Mouse (Mus musculus) layer of hippocampus, adult 8-10 months (tissue): ENCODE data around the gene Rad23a. TPM values are rescaled to one million over a fixed set of nuclear protein-coding genes. Genes with fewer than 3 reads are reported as not detected.

Experiments used
- DNase-seq, 2 experiments: peaks; one replicate each; pipeline ENCODE4 v3.0.0; 2022; ENCODE audit warnings: low spot score in 2 of 2
- total RNA-seq, 4 experiments: library from RNA; stranded (reverse); gene quantifications; 2 replicates each; pipeline ENCODE4 v1.2.4; 2022

Rad23a gene
- total RNA-seq, 4 experiments from 2014 or later, result 66.4 to 76.2 (median 70.5) TPM

- DNase-seq, result peak in 1 of 2 experiments; percentile 35
Observed at GRCm38 (mm10) chr8:84814240-84814554, 26.3 kb downstream of the Rad23a start.

DNA sequence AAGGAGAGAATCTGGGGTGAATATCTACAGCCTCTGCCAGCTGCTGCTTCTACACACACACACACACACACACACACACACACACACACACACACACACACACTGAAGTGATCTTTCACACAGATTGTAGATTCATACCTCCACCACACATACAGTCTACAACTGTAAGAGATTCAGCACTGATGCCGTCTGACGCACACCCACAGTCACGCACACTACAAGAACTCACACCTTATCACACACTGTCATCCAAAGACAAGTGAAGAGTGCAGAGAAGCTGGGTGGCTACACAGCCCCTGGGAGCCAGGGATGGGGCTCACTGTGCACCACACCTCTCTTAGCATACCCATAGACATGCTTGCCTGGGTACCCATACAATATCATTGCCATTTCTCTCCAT is 26.6 kb downstream of the Rad23a start:
- DNase-seq, result no peak

DNA sequence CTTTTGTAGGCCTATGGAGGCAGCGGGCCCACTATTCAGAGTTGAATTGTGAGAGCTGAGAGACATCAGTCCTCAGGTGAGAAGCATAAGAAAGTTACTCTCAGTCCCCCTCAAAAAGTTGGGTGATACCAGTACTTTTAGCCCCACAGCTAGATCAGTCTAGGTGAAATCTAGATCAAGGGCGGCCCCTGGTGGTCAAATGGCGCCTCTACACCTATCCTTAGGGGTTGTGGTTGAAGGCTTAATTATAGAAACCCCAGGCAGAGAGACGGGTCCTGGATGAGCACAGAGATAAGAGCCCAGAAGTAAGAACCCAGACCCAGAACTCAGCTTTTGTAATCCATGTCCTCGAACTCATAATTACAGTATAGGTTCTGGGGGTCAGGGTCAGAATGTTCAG is 27.4 kb downstream of the Rad23a start:
- DNase-seq, result peak in 1 of 2 experiments; percentile 88

- DNase-seq, result no peak
Observed at GRCm38 (mm10) chr8:84811303-84811702, 29.2 kb downstream of the Rad23a start.

GRCm38 (mm10) chr8:84810896-84811295 is 29.6 kb downstream of the Rad23a start:
- peak; percentile 92 to 98 for DNase-seq

- DNase-seq, result no peak
Observed at GRCm38 (mm10) chr8:84809941-84810280, 30.6 kb downstream of the Rad23a start.

DNA sequence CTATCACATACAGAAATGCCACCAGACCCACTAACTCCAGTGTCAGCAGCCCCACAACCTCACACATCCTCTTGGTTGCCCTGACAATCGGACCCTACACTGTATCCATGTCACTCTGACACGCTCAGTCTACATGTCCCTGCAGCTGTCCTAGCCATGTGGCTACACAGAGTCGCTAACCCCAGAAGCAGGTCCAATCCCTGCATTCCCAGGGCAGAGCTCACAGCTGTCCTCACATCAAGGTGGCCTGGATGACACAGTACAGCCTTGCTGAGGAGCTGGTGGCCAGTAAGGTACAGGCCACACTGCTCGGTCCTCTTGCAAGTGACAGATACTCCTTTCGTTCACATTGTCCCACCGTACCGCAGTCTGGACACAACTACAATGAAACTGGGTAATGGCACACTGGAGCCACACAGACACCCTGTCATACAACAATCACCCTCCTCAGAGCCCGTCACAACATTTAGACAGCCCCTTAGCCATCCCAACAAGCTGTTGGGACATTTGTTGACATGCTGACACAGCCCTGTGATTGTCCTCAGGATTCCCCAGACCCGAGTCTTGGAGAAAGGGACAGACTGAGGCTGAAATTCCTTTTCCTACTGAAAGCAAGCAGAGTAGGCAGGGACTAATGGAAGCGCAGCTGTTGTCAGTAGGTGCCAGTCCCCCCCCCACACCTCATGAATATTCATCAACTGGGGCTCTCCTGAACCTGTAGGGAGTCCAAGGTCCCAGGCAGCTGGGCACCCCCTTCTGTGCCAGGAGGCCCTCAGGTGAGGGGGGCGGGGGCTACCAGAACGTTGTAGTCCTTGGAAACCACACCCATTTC is 31.1 kb downstream of the Rad23a start:
- no peak for DNase-seq

- DNase-seq, result no peak
Observed at GRCm38 (mm10) chr8:84806031-84806430, 34.4 kb downstream of the Rad23a start.

GRCm38 (mm10) chr8:84799999-84800831 is 40.2 kb downstream of the Rad23a start, which contains the start of gene Nfix:
Nfix (minus strand) TSS chr8:84800344.
- DNase-seq, result peak in 1 of 2 experiments; percentile 55

- no peak for DNase-seq
Observed at GRCm38 (mm10) chr8:84799136-84799931, 41.1 kb downstream of the Rad23a start.

GRCm38 (mm10) chr8:84798446-84799135 is 41.9 kb downstream of the Rad23a start:
- DNase-seq, result peak in 1 of 2 experiments; percentile 42

GRCm38 (mm10) chr8:84797971-84798370 is 42.5 kb downstream of the Rad23a start:
- DNase-seq, result peak in 1 of 2 experiments; percentile 24

GRCm38 (mm10) chr8:84797256-84797797 is 43.1 kb downstream of the Rad23a start:
- DNase-seq, result no peak

- DNase-seq, result peak in 1 of 2 experiments; percentile 64
Observed at GRCm38 (mm10) chr8:84794486-84794885, 46.0 kb downstream of the Rad23a start.

DNA sequence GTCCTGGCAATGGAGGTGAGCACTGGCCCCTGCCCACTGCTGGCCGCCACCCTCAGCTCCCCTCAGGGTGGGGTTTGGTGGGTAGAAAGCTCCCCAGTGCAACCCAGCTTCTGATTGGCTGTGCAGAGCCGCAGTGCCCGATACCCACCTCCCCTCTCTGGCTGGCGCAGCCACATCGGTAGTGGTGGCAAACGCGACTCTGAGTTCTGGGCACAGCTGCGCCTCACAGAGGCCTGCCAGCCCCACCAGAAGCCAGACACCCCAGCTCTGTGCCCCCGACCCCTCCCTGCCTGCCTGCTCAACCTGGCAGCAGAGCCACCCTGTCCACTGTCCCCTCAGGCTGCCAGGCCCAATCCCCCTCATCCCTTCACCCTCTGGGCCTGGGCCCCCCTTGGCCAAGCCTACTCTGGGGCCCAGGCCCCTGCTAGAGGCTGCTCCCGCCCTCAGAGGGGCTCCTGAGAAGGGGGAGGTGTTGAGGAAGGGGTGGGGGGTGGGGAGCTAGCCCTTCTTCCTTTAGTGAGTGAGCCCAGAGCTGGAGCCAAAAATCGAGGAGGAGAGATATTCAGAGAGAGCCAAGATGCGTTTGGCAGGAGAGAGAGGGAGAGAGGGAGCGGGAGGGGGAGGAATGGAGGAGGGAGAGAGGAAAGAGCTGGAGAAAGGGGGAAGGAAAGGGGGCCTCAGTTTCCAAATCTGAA is 46.5 kb downstream of the Rad23a start:
- peak in 1 of 2 experiments; percentile 72 for DNase-seq

DNA sequence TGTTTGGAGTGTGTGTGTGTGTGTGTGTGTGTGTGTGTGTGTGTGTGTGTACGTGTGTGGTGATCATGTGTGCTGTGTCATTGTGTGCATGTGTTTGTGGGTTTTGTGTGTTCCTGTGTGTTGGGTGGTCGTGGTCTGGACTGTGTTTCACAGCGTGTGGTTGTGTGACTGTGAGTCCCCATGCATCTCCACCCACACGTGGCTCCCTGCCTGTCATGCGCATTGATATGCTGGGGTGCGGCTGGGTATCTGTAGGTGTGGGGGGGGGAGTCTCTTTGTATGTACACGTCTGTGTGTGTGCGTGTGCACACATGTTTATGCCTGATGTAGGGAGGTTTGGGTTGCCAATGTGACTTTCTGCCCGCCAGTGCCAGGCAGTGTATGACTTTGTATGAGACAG is 47.3 kb downstream of the Rad23a start:
- peak in 1 of 2 experiments; percentile 62 for DNase-seq

GRCm38 (mm10) chr8:84792429-84792947 is 48.0 kb downstream of the Rad23a start:
- DNase-seq, result no peak

DNA sequence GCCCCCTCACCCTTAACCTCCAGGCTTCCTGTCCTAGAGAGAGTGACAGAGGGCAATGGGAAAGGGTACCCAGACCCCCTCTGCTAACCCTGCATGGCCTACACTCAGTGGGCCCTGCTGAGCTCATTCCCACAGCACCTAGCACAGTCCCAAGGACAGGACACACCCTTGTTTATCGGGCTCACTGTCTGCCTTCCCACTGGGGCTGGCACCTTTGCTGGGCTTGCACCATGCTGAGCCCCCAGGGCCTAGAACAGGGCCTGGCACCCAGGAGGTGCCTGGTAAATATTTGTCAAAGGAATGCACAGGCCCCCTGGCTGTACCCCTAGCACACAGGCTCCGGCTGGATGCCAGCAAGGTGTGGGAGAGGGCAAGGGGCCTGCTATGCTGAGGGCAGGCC is 49.9 kb downstream of the Rad23a start:
- no peak for DNase-seq

DNA sequence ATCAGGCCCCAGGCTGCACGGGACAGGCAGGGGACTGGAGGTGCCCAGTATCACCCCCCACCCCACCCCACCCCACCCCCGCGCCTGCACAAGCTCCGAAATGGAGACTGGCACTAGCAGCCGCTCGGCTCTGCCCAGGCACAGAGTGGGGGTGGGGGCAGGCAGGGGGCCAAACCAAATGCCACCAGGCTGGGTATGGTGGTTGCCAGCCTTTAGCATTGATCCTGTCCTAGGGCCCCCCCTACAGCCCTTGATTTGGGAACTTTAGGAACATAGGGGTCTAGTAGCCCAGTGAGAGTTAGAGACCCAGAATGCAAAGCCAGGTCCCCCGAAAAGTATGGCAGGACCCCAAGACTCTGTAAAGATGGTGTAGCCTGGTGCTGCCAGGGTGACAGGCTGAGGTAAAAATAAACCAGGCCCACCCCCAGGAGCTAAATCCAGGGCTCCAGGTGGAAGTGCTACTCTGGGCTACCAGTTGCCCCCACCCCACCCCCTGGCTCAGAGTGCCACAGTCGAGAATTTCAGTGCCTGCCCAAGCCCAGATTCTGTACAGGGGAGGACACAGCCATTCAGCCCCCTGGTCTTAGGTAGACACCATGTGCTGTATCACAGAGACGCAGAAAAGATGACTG is 50.5 kb downstream of the Rad23a start:
- no peak for DNase-seq
